Mouse (Mus musculus) midbrain, embryonic 12.5 days (tissue): ENCODE measurements around the gene a. TPM values are rescaled to one million over a fixed set of nuclear protein-coding genes. Genes with fewer than 3 reads are reported as not detected.

Experiments
- ATAC-seq: fragments of 200-750 bp; cut with Nextera tagmentation; 2 replicates; pipeline ENCODE4 v1.8.0; 2017; ENCODE audit warnings: low read depth, moderate TSS enrichment, moderate library complexity; ENCODE audit not compliant: low FRiP score
- H3K27ac ChIP-seq: fragments of 300-500 bp; sonication (generic); replicated peaks from 2 replicates; pipeline ENCODE4 v1.5.1; 2016; ENCODE audit warnings: mild to moderate bottlenecking
- H3K27me3 ChIP-seq: fragments of 300-500 bp; sonication (generic); 2 replicates; pipeline ENCODE4 v1.6.1; 2016; ENCODE audit warnings: mild to moderate bottlenecking
- H3K36me3 ChIP-seq: fragments of 300-500 bp; sonication (generic); 2 replicates; pipeline ENCODE4 v1.6.1; 2016
- H3K4me1 ChIP-seq: fragments of 300-500 bp; sonication (generic); 2 replicates; pipeline ENCODE4 v1.6.1; 2016
- H3K4me2 ChIP-seq: fragments of 300-500 bp; sonication (generic); replicated peaks from 2 replicates; pipeline ENCODE4 v1.6.1; 2016; ENCODE audit warnings: mild to moderate bottlenecking, moderate library complexity
- H3K4me3 ChIP-seq: fragments of 300-500 bp; sonication (generic); 2 replicates; pipeline ENCODE4 v1.5.1; 2016; ENCODE audit warnings: mild to moderate bottlenecking
- H3K9ac ChIP-seq: fragments of 300-500 bp; sonication (generic); replicated peaks from 2 replicates; pipeline ENCODE4 v1.6.1; 2016; ENCODE audit warnings: mild to moderate bottlenecking, moderate library complexity
- H3K9me3 ChIP-seq: fragments of 300-500 bp; sonication (generic); 2 replicates; pipeline ENCODE4 v1.6.1; 2016; ENCODE audit warnings: mild to moderate bottlenecking
- WGBS: fragments of 180-500 bp; shearing (Covaris S2); methylation state at CpG from one replicate; pipeline ENCODE4 v1.1.7; 2016; 5-methylcytosine and 5-hydroxymethylcytosine counted together
- polyA plus RNA-seq: library from polyadenylated mRNA; unstranded; fragments of >200 nt; fragmentation: Nextera tagmentation; extraction: Ambion mirVana; gene quantifications from 2 replicates; pipeline ENCODE4 v1.2.1, GENCODE M21; 2016

Gene a
- polyA plus RNA-seq, 1 experiment from 2014 or later: 2.2 TPM

DNA sequence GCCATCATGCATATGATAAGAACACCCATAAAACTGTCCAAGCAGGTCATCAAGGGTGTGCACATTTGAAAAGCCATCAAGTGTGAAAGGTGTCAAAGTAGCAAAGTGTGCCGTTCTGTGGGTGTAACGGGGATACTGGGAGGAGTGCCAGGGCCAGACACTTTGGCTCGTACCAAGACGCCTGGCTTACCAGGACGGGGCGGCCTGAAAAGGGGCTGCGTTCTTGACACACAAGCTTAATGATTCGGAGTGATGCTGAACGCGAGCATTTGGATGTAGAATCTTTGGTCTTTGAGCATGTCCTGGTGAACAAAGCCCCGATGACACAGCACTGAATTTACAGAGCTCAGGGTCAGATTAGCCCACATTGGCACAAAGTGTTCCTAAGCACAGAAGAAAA, 4.4 kb upstream of the a start:
- Histone ChIP-seq H3K27me3 (no peaks in the 10 kb centered on the region), H3K4me3 (no peak overlapping the region), H3K4me1 (peaks cover 35% of the 10 kb centered on the region), H3K36me3 (no peaks in the 10 kb centered on the region), H3K4me2 (no peak overlapping the region), H3K9ac (no peak overlapping the region), H3K9me3 (no peaks in the 10 kb centered on the region), H3K27ac (no peak overlapping the region)
- ATAC-seq: no peak
- 85% methylated on average over 11 of the region's 11 CpGs for WGBS

DNA sequence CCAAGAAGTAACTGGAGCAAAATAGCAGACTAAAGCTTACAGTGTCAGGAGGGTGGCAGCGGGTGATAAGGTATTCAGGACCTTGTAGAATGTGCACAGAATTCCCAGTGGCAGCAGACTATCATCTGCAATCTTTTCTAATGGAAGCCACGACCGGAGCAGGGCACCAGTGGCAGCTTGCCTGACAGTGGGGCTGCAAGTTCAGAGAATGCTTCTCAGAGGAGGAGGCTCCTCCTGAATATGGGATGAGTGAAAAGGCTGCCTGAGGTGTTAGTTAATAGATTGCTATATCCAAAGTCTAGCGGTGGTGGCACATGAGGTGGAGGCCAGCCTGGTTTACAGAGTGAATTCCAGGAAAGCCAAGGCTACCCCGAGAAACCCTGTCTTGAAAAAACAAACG, 1.8 kb upstream of the a start:
- Histone ChIP-seq H3K27ac (no peak overlapping the region), H3K4me2 (no peak overlapping the region), H3K4me3 (no peak overlapping the region), H3K9me3 (no peaks in the 10 kb centered on the region), H3K4me1 (peaks cover 43% of the 10 kb centered on the region), H3K9ac (no peak overlapping the region), H3K27me3 (no peaks in the 10 kb centered on the region), H3K36me3 (no peaks in the 10 kb centered on the region)
- no peak for ATAC-seq
- 75% methylated on average over 6 of the region's 6 CpGs for WGBS

DNA sequence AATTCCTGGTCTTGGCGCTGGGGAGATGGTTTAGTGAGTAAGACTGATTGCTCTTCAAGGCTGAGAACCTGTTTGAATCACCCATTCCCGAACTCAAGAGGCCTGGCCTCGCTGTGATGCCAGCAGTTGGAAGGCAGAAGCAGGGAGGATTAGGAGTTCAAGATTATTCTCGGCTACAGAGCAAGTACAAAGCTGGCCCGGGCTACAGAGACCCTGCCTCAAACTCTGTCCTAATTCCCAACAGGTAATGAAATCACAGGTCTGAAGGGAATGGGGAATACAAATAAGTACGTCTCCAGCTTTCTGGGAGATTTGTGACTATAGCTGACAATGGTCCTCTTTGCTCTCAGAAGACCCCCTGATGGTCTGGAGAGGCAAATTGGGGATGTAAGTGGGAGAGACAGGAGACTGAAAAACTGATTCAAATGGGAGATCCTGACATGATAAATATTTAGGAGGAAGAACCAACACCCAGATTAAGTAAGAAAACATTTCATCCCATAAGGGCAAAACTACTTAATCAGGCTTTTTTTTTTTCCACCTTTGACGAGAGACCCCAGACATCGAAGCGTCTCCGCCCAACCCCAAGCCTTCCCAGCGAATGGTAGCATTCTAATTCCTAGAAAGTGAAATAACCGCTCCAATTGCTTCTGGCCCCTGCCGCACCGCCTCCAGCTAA, 1.1 kb upstream of the a start:
- Histone ChIP-seq H3K9me3 (no peaks in the 10 kb centered on the region), H3K9ac (peak overlapping the region; percentile 54), H3K36me3 (no peaks in the 10 kb centered on the region), H3K4me1 (peaks cover 45% of the 10 kb centered on the region), H3K27ac (peak overlapping the region; percentile 97), H3K4me3 (peak overlapping the region; percentile 98), H3K4me2 (peak overlapping the region; percentile 93), H3K27me3 (no peaks in the 10 kb centered on the region)
- no peak for ATAC-seq
- 3% methylated on average over 14 of the region's 14 CpGs for WGBS

DNA sequence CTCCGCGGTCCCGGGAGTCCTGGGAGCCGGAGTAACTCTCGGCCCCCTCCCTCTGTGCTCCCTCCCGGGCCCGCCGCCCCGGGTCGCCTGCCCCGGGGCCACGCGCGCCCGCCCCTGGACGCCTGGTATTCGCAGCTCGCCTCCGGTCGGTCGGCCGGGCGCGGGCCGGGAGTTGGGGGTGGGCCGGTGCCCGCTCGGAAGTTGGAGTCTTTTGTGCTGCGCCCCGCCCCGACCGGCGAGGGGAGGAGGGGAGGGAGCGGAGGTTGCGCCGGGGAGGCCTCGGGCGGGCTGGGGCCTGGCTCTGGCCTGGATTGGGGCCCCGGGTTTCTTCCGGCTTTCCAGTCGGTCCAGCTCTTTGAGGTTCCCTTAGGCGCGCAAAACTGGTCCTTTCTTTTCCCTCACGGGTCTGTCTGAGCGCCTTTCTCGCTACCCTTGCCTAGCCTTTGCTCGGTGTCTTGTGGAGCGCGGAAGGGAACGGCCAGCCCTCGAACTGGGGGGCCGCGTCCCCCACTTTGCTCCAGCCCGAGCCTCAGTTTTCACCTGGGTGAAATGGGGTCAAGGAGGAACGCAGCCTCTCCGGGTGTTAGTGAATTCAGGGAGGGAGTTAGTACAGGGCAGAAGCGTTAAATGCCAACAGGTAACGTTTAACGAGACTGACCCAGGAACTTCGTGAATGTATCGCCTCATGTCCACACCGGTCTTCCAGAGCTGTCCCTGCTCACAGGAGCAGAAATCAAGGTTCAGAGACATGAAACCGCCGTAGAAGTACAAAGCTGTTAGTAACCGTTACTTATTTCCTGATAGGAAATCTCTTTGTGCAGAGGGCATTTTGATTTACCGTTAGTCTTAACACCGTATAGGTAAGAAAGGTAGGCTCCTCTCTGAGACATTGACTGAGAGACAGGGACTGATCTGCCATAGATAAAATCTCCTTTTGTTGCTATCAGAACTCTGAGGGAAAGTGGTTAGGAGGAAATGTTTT, 750 bp downstream of the a start:
- peak overlapping the region; percentile 93 for H3K4me2 ChIP-seq
- peak overlapping the region; percentile 93 for H3K9ac ChIP-seq
- H3K4me3 ChIP-seq: peak overlapping the region; percentile 98
- no peaks in the 10 kb centered on the region for H3K9me3 ChIP-seq
- H3K36me3 ChIP-seq: no peaks in the 10 kb centered on the region
- under 1% methylated on average over 64 of the region's 67 CpGs for WGBS
- no peaks in the 10 kb centered on the region for H3K27me3 ChIP-seq
- peak overlapping the region; percentile 97 for H3K27ac ChIP-seq
- H3K4me1 ChIP-seq: peaks cover 37% of the 10 kb centered on the region
- ATAC-seq: peak; percentile 18

DNA sequence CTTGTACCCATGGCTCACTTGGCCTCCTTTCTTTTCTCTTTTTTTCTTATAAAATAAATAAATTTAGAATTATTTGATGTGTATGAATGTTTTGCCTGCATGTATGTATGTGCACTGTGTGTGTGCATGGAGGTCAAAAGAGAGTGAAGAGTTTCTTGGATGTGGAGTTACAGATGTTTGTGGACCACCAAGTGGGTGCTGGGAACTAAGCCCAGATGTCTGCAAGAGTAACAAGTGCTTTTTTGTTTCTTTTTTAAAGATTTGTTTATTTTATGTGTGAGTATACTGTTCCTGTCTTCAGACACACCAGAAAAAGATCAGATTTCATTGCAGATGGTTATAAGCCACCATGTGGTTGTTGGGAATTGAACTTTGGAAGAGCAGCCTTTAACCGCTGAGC, 12.2 kb downstream of the a start:
- 92% methylated on average over 1 of the region's 1 CpGs for WGBS
- no peak overlapping the region for H3K4me2 ChIP-seq

DNA sequence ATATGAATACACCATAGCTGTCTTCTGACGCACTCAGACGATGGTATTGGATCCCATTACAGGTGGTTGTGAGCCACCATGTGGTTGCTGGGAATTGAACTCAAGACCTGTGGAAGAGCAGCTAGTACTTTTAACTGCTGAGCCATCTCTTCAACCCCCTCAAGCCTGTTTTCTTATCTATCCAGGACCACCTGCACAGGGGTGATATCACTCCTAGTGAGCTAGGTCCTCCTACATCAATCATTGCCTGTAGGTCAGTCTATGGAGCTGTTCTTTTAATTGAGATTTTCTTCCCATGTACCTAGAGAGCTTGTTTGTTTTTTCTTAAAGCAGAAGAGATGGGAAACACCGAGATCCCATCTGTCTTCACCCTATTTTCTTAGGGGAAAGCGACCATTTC, 12.6 kb downstream of the a start:
- WGBS: 80% methylated on average over 4 of the region's 4 CpGs
- no peak for ATAC-seq

More for the DNA sequence above, 12.2 kb downstream of the a start:
- Histone ChIP-seq H3K9me3 (no peaks in the 10 kb centered on the region), H3K27me3 (no peaks in the 10 kb centered on the region), H3K9ac (no peak overlapping the region), H3K4me1 (peaks cover 9% of the 10 kb centered on the region; the same call in 1 of the 2 replicates), H3K27ac (no peak overlapping the region), H3K36me3 (no peaks in the 10 kb centered on the region), H3K4me3 (no peak overlapping the region)
- ATAC-seq: no peak

DNA sequence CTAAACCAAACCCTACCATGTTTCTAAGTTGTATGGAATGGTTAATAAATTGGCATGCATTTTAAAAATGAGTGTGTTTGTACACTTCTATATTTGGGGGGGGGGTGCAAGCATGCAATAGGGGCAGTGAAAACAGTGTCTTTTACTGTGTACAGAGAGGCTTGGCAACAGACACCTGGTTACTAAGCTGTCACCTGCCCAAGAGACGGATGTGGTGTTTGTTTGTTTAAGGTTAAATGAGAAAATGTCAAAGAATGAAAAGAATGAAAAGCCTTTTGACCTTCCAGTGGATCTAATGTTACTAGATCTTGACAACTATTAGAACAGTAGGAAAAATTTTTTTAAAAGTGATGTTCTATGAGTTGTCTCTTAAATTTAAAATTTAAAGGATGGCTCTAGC, 16.5 kb downstream of the a start:
- Histone ChIP-seq H3K4me2 (no peak overlapping the region), H3K36me3 (no peaks in the 10 kb centered on the region), H3K4me3 (no peak overlapping the region), H3K4me1 (peaks cover 11% of the 10 kb centered on the region; the same call in 1 of the 2 replicates), H3K27ac (no peak overlapping the region), H3K9ac (no peak overlapping the region), H3K9me3 (no peaks in the 10 kb centered on the region), H3K27me3 (no peaks in the 10 kb centered on the region)
- ATAC-seq: no peak
- 65% methylated on average over 1 of the region's 1 CpGs for WGBS

More for the DNA sequence above, 12.6 kb downstream of the a start:
- Histone ChIP-seq H3K9me3 (no peaks in the 10 kb centered on the region), H3K27me3 (no peaks in the 10 kb centered on the region), H3K36me3 (no peaks in the 10 kb centered on the region), H3K4me3 (no peak overlapping the region), H3K9ac (no peak overlapping the region), H3K27ac (no peak overlapping the region), H3K4me2 (no peak overlapping the region), H3K4me1 (peaks cover 9% of the 10 kb centered on the region; the same call in 1 of the 2 replicates)

DNA sequence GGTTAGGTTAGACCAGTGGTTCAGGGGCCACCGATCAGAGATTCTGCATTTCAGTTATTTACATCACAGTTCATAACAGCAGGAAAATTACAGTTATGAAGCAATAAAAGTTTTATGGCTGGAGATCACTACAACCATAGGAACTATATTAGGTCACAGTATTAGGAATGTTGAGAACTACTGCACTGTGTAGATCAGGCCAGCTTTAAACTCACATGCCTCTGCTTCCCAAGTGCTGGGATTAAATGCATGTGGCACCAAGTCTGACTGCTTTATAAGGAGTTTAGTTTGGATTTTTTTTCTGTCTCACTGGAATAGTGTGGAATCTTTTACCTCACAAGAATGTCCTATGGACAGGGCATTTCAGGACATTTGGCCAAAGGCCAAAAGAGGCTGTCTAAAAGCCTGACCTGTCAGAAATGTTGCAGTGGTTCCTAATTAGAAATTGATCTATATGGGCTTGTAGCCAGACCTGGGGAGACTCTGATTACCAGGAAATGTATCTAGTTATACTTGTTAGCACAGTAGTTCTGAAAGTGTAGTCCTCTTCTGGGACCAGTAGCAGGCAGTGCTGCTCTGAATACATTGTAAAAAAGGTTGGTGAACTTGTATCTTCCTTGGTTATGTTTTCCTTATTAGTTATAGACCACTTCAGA, 18.0 kb downstream of the a start:
- no peak overlapping the region for H3K4me2 ChIP-seq
- 96% methylated on average over 1 of the region's 1 CpGs for WGBS
- no peaks in the 10 kb centered on the region for H3K36me3 ChIP-seq
- H3K9me3 ChIP-seq: no peaks in the 10 kb centered on the region
- H3K9ac ChIP-seq: no peak overlapping the region
- H3K4me3 ChIP-seq: no peak overlapping the region
- no peak for ATAC-seq
- no peaks in the 10 kb centered on the region for H3K27me3 ChIP-seq
- H3K27ac ChIP-seq: no peak overlapping the region
- H3K4me1 ChIP-seq: peaks cover 11% of the 10 kb centered on the region; the same call in 1 of the 2 replicates

DNA sequence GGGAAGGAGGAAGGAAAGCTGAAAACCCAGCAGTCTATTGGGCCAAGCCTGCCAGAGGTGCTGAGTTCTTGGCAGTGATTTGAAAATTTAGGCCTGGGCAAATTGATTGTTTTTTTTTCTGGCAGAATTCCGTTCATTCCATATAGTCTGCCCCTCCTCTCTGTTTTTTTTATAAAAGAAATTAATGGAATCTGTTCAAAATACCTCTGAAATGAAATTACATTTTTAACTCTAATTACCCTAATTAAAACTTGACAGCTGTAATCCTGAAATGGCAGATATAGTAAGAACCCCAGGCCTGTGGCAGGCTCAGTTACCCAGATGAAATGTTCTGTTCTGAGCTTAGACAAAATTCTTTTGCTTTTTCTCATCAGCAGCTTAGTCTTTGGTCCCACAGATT, 19.6 kb downstream of the a start:
- Histone ChIP-seq H3K27me3 (no peaks in the 10 kb centered on the region), H3K27ac (no peak overlapping the region), H3K4me1 (peaks cover 8% of the 10 kb centered on the region; the same call in 1 of the 2 replicates), H3K4me2 (no peak overlapping the region), H3K9ac (no peak overlapping the region), H3K4me3 (no peak overlapping the region), H3K9me3 (no peaks in the 10 kb centered on the region), H3K36me3 (no peaks in the 10 kb centered on the region)
- 88% methylated on average over 1 of the region's 1 CpGs for WGBS
- ATAC-seq: no peak

DNA sequence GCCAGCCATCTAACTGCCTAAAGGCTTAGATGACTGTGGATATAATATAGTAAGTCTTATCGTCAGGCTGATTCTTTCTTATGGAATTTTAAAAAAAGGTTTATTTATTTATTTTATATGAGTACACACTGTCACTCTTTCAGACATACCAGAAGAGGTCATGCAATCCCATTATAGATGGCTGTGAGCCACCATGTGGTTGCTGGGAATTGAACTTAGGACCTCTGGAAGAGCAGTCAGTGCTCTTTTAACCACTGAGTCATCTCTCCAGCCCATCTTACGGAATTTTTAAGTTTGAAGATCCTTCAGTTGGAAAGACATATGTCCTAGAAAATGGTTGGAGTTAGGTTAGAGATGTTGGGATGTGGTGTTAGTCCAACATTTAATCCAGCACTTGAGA, 22.2 kb downstream of the a start:
- WGBS: 86% methylated on average over 2 of the region's 2 CpGs
- ATAC-seq: no peak
- Histone ChIP-seq H3K27ac (no peak overlapping the region), H3K4me2 (no peak overlapping the region), H3K9me3 (no peaks in the 10 kb centered on the region), H3K4me3 (no peak overlapping the region), H3K36me3 (no peaks in the 10 kb centered on the region), H3K4me1 (peaks cover 20% of the 10 kb centered on the region), H3K27me3 (no peaks in the 10 kb centered on the region), H3K9ac (no peak overlapping the region)

DNA sequence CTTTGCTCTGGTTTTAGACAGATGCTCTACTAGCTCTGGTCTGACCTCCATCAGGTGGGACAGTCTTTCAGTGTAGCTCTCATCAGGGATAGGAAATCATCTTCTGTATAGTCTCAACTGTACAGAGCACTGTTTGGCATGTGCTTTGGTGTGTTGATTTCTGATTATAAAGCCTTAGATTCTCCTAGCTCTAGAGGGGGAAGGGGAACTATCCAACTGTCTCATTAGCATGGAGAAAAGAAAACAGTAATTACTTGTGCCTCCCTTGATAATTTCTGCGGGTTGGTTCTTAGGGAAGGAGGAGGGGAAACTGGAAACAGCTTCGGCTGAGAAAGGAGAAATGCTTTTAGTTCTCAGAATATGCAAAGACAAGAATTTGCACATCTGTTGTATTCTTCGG, 25.9 kb downstream of the a start:
- Histone ChIP-seq H3K9me3 (no peaks in the 10 kb centered on the region), H3K4me2 (no peak overlapping the region), H3K27me3 (no peaks in the 10 kb centered on the region), H3K4me1 (peaks cover 18% of the 10 kb centered on the region), H3K27ac (peak overlapping the region; percentile 22; the same call in 1 of the 2 replicates), H3K36me3 (no peaks in the 10 kb centered on the region), H3K4me3 (no peak overlapping the region), H3K9ac (peak overlapping the region; percentile 16; the same call in 1 of the 2 replicates)
- no peak for ATAC-seq
- WGBS: 54% methylated on average over 3 of the region's 3 CpGs

DNA sequence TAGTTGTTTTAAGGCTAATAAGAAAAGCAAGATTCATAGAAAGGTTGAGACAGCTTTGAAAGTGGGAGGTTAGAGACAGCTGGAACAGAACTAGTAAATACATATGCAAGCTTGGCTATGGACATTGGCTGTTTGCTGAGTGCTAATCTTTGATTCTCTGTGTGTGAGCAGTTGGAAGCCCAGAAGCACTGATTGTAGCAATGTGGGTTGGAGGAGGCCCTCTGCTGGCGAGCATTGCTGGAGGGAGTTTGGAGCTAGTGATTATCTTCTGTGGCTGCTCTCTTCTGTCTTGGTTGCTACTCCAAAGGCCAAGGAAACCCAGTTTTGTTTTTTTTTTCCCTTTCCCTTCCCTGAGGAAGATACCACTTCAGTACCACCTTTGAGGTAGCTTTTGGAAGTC, 26.6 kb downstream of the a start:
- Histone ChIP-seq H3K4me1 (peaks cover 18% of the 10 kb centered on the region), H3K4me3 (no peak overlapping the region), H3K36me3 (no peaks in the 10 kb centered on the region), H3K9me3 (no peaks in the 10 kb centered on the region), H3K9ac (no peak overlapping the region), H3K27me3 (no peaks in the 10 kb centered on the region), H3K27ac (0 out of 2 replicates have a peak overlapping the region, but pooled peaks have one; percentile 22), H3K4me2 (no peak overlapping the region)
- no peak for ATAC-seq
- 39% methylated on average over 1 of the region's 1 CpGs for WGBS
